In genomic region chr13:107955327-107956110, GRCm38 (mm10) we compare ENCODE assay signal across 8 mouse cellular contexts.
DNase-seq lines count a peak whose midpoint lies in the region; ATAC-seq lines count a peak whose summit lies in the region.

No protein-coding gene starts in this region.

- WGBS in forebrain, embryonic 13.5 days, result 4% methylated on average over 16 of the region's 18 CpGs

- no peak for ATAC-seq in megakaryocyte, adult 5-6 weeks (ENCODE audit: poor library complexity, severe bottlenecking)
- peak; percentile 92 for ATAC-seq in forebrain, embryonic 13.5 days
- ATAC-seq in erythroblast, adult 5-6 weeks (replicated peaks; ENCODE audit: low FRiP score, poor library complexity, severe bottlenecking), result no peak

- no peak overlapping the region for H3K27ac ChIP-seq in forebrain, embryonic 13.5 days

- peak overlapping the region; percentile 87 for H3K4me3 ChIP-seq in megakaryocyte, embryonic 14.5 days (replicated peaks)
- H3K4me3 ChIP-seq in forebrain, embryonic 13.5 days, result no peak overlapping the region

- H3K9me3 ChIP-seq in megakaryocyte, embryonic 14.5 days, result no peaks in the 10 kb centered on the region; the same call in 1 of the 2 replicates
- no peaks in the 10 kb centered on the region for H3K9me3 ChIP-seq in forebrain, embryonic 13.5 days (replicated peaks)

- peak overlapping the region; percentile 37; the same call in 1 of the 2 replicates for H3K4me2 ChIP-seq in forebrain, embryonic 13.5 days

- H3K4me1 ChIP-seq in megakaryocyte, embryonic 14.5 days, result peaks cover 40% of the 10 kb centered on the region
- H3K4me1 ChIP-seq in forebrain, embryonic 13.5 days, result peaks cover 26% of the 10 kb centered on the region

- DNase-seq in kidney, postnatal 14 days, result peak; percentile 28
- peak; percentile 29 for DNase-seq in naive thymus-derived CD4-positive, alpha-beta T cell, adult 2 months (ENCODE audit: low read depth)
- DNase-seq in ovary, postnatal 36 days (ENCODE audit: low spot score), result no peak
- DNase-seq in urinary bladder, postnatal 10 days (ENCODE audit: low spot score), result no peak

- no peaks in the 10 kb centered on the region for H3K36me3 ChIP-seq in megakaryocyte, embryonic 14.5 days (replicated peaks; ENCODE audit: low read length)
- no peaks in the 10 kb centered on the region for H3K36me3 ChIP-seq in forebrain, embryonic 13.5 days (ENCODE audit: poor library complexity, severe bottlenecking)

- peaks cover 4% of the 10 kb centered on the region for H3K27me3 ChIP-seq in megakaryocyte, embryonic 14.5 days (replicated peaks)
- H3K27me3 ChIP-seq in forebrain, embryonic 13.5 days, result no peaks in the 10 kb centered on the region

- no peak overlapping the region for H3K9ac ChIP-seq in forebrain, embryonic 13.5 days

Comparison
In these comparisons a context has a peak if more than half of its experiments do, and no peak if none do; other contexts are left out.
1. DNase-seq: peak in kidney, postnatal 14 days (single experiment) and naive thymus-derived CD4-positive, alpha-beta T cell, adult 2 months (single experiment); none in ovary, postnatal 36 days (single experiment) and urinary bladder, postnatal 10 days (single experiment).